Mouse (Mus musculus): Measurements from ENCODE around the gene Itpr1. TPM values are rescaled to one million over a fixed set of nuclear protein-coding genes. Genes with fewer than 3 reads are reported as not detected.
A peak's percentile ranks its signal among the peaks of the same experiment; 100 is the strongest.

Itpr1 gene
- polyA plus RNA-seq, 1 experiment from 2014 or later = 3.5 TPM

DNA sequence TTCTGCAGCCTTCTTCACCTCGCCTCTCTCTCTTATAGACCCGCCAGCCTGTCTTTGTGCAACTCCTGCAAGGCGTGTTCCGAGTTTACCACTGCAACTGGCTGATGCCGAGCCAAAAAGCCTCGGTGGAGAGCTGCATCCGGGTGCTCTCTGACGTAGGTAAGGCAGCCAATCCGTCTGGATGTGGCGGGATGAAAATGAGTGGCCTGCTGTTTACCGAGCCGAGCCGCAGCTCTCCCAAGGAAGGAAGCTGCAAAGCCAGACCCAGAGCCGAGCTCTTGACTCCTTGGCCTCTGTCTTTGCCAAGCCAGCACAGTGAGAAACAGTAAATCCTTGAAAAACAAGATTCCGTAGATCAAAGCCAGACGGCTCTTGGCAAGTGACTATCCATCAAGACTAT is 197.9 kb downstream of the Itpr1 start:
- no peak overlapping the region for H3K4me3 ChIP-seq (ENCODE audit: low read depth, low read length)
- WGBS = 84% methylated on average over 16 of the region's 16 CpGs
- no peaks in the 10 kb centered on the region for H3K36me3 ChIP-seq (ENCODE audit: control insufficient read depth, insufficient read depth, low read length)
- H3K9ac ChIP-seq (replicated peaks; ENCODE audit: low read depth, low read length) = no peak overlapping the region
- no peaks in the 10 kb centered on the region for H3K4me1 ChIP-seq (ENCODE audit: control insufficient read depth, insufficient read depth, low read length)
- H3K4me2 ChIP-seq (ENCODE audit: low read depth, low read length) = no peak overlapping the region
- no peak for ATAC-seq (ENCODE audit: low read depth)
- H3K9me3 ChIP-seq (ENCODE audit: control insufficient read depth, low read length) = no peaks in the 10 kb centered on the region
- H3K27ac ChIP-seq (ENCODE audit: low read depth, low read length) = no peak overlapping the region
- H3K27me3 ChIP-seq (ENCODE audit: control insufficient read depth, insufficient read depth, low read length) = no peaks in the 10 kb centered on the region

DNA sequence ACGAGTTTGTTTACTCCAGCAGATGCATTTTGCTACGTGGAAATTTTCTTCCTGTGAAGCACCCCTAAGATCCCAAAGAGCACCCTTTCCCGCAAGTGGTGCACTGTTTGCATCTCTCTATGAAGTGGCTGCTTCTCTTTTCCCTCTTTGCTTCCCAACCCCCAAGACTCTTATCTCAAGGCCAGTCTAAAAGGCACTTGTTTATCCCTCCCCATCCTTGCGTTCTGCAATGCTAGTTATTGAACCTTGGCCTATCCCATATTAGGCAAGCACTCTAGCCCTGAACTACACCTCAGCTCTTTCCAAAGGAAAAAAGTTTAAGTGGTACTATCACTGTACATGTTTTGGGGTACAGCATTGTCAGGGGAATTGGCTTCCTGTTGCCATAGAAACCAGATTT is 198.3 kb downstream of the Itpr1 start:
- H3K36me3 ChIP-seq (ENCODE audit: control insufficient read depth, insufficient read depth, low read length) = no peaks in the 10 kb centered on the region
- no peaks in the 10 kb centered on the region for H3K27me3 ChIP-seq (ENCODE audit: control insufficient read depth, insufficient read depth, low read length)
- no peak overlapping the region for H3K27ac ChIP-seq (ENCODE audit: low read depth, low read length)
- no peak overlapping the region for H3K9ac ChIP-seq (replicated peaks; ENCODE audit: low read depth, low read length)
- no peaks in the 10 kb centered on the region for H3K9me3 ChIP-seq (ENCODE audit: control insufficient read depth, low read length)
- no peaks in the 10 kb centered on the region for H3K4me1 ChIP-seq (ENCODE audit: control insufficient read depth, insufficient read depth, low read length)
- no peak overlapping the region for H3K4me2 ChIP-seq (ENCODE audit: low read depth, low read length)
- WGBS = 79% methylated on average over 4 of the region's 4 CpGs
- no peak for ATAC-seq (ENCODE audit: low read depth)
- no peak overlapping the region for H3K4me3 ChIP-seq (ENCODE audit: low read depth, low read length)

DNA sequence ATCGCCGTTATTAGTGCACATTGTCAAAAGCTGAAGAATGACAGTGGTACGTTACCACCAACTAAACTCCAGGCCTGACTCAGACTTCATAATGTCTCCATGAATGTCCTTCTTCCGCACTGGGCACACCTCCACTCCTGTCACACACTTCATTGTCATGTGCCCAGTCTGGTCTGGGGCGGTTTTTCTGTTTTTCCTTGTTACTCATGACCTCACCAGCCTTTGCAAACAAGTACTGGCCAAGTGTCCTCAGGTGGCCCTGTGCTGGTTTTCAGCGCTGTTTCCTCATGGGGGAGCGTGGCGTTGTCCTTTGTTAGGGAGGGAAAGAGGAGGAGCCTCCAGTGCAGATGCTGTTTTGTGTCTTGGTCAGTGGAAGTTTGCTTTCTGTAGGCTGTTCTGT is 200.1 kb downstream of the Itpr1 start:
- no peak overlapping the region for H3K4me2 ChIP-seq (ENCODE audit: low read depth, low read length)
- H3K27ac ChIP-seq (ENCODE audit: low read depth, low read length) = no peak overlapping the region

DNA sequence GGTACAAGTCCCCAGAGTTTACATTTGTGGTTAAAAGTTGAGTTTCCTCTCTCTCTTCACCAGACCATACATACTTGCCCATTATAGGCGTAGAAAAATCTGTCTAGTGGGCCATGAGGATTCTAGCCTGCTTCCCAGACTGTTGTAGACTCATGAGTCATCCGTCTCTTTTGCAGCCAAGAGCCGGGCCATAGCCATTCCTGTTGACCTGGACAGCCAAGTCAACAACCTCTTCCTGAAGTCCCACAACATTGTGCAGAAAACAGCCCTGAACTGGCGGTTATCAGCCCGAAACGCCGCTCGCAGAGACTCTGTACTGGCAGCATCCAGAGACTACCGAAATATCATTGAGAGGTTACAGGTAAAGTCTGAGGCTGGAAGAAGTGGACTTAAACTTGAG is 200.7 kb downstream of the Itpr1 start:
- no peak overlapping the region for H3K4me2 ChIP-seq (ENCODE audit: low read depth, low read length)
- no peaks in the 10 kb centered on the region for H3K9me3 ChIP-seq (ENCODE audit: control insufficient read depth, low read length)
- no peak overlapping the region for H3K9ac ChIP-seq (replicated peaks; ENCODE audit: low read depth, low read length)
- H3K27me3 ChIP-seq (ENCODE audit: control insufficient read depth, insufficient read depth, low read length) = no peaks in the 10 kb centered on the region
- no peaks in the 10 kb centered on the region for H3K4me1 ChIP-seq (ENCODE audit: control insufficient read depth, insufficient read depth, low read length)
- no peak overlapping the region for H3K4me3 ChIP-seq (ENCODE audit: low read depth, low read length)
- ATAC-seq (ENCODE audit: low read depth) = no peak
- no peaks in the 10 kb centered on the region for H3K36me3 ChIP-seq (ENCODE audit: control insufficient read depth, insufficient read depth, low read length)
- 98% methylated on average over 9 of the region's 9 CpGs for WGBS
- H3K27ac ChIP-seq (ENCODE audit: low read depth, low read length) = no peak overlapping the region

More for the DNA sequence above, 200.1 kb downstream of the Itpr1 start:
- 94% methylated on average over 8 of the region's 8 CpGs for WGBS
- Histone ChIP-seq H3K4me3 (ENCODE audit: low read depth, low read length) (no peak overlapping the region), H3K4me1 (ENCODE audit: control insufficient read depth, insufficient read depth, low read length) (no peaks in the 10 kb centered on the region), H3K9ac (replicated peaks; ENCODE audit: low read depth, low read length) (no peak overlapping the region), H3K9me3 (ENCODE audit: control insufficient read depth, low read length) (no peaks in the 10 kb centered on the region), H3K36me3 (ENCODE audit: control insufficient read depth, insufficient read depth, low read length) (no peaks in the 10 kb centered on the region), H3K27me3 (ENCODE audit: control insufficient read depth, insufficient read depth, low read length) (no peaks in the 10 kb centered on the region)
- no peak for ATAC-seq (ENCODE audit: low read depth)

DNA sequence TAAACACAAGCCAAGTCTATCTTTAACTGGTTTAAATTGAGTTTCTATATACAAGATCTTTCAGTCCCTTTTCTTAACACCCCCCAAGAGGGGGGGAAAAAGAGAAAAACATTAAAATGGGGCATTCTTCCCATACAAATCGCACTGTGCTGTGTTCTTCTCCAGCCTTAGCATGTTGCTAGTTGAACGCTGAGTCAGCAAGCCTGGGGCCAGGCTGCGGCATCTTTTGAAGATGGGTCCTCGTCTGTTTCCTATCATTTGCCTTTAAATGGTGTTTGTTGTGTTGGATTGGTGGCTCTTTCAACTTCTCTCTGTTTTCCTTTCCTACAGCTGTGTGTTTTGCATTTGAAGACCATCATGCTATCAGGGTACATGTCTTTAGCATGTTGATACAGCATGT is 203.0 kb downstream of the Itpr1 start:
- Histone ChIP-seq H3K9ac (replicated peaks; ENCODE audit: low read depth, low read length) (no peak overlapping the region), H3K4me3 (ENCODE audit: low read depth, low read length) (no peak overlapping the region), H3K4me2 (ENCODE audit: low read depth, low read length) (no peak overlapping the region), H3K9me3 (ENCODE audit: control insufficient read depth, low read length) (no peaks in the 10 kb centered on the region), H3K27me3 (ENCODE audit: control insufficient read depth, insufficient read depth, low read length) (no peaks in the 10 kb centered on the region), H3K36me3 (ENCODE audit: control insufficient read depth, insufficient read depth, low read length) (no peaks in the 10 kb centered on the region), H3K27ac (ENCODE audit: low read depth, low read length) (no peak overlapping the region), H3K4me1 (ENCODE audit: control insufficient read depth, insufficient read depth, low read length) (no peaks in the 10 kb centered on the region)
- ATAC-seq (ENCODE audit: low read depth) = no peak
- 86% methylated on average over 4 of the region's 4 CpGs for WGBS

DNA sequence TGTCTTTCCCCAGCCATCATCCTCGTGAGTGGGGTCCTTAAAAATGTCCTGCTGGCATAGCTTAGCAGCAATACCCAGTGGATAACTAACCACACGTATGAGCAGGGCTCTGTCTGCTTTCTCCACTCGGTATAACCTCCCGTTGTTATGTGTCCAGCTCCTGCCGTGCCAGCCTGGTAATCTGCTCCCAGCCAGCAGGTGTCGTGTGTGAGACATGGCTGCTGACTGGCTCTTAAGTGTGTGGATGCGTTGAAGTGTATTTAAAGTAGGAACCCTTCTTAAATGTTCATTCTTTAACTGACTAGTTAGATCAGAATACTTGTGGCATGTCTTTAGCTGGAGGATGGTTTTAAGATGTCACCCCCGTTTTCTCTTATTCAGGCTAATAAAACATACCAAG is 204.6 kb downstream of the Itpr1 start:
- Histone ChIP-seq H3K27me3 (ENCODE audit: control insufficient read depth, insufficient read depth, low read length) (no peaks in the 10 kb centered on the region), H3K4me2 (ENCODE audit: low read depth, low read length) (no peak overlapping the region), H3K36me3 (ENCODE audit: control insufficient read depth, insufficient read depth, low read length) (no peaks in the 10 kb centered on the region), H3K9ac (replicated peaks; ENCODE audit: low read depth, low read length) (no peak overlapping the region), H3K4me3 (ENCODE audit: low read depth, low read length) (no peak overlapping the region), H3K4me1 (ENCODE audit: control insufficient read depth, insufficient read depth, low read length) (no peaks in the 10 kb centered on the region), H3K27ac (ENCODE audit: low read depth, low read length) (no peak overlapping the region), H3K9me3 (ENCODE audit: control insufficient read depth, low read length) (no peaks in the 10 kb centered on the region)
- 47% methylated on average over 8 of the region's 8 CpGs for WGBS
- ATAC-seq (ENCODE audit: low read depth) = peak; percentile 90

DNA sequence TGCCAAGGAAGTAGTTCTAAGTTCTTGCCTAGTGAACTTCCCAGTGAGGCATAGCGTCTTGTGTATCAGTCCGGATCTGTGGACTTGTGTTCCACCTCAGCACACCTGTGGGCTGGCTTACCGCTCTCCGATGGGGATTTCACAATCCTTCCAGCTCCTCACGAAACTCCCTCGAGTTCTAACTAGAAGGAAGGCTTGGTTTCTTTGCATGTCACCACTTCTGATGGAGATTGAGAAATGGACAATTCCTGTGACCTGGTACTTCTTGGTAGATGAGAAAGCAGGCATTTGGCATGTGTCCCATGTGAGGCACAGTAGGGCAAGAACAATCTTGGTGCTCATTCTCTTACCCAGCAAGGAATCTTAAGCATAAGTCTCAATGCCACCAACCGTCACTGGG is 205.3 kb downstream of the Itpr1 start:
- Histone ChIP-seq H3K4me1 (ENCODE audit: control insufficient read depth, insufficient read depth, low read length) (no peaks in the 10 kb centered on the region), H3K4me2 (ENCODE audit: low read depth, low read length) (no peak overlapping the region), H3K27ac (ENCODE audit: low read depth, low read length) (no peak overlapping the region), H3K9ac (replicated peaks; ENCODE audit: low read depth, low read length) (no peak overlapping the region), H3K27me3 (ENCODE audit: control insufficient read depth, insufficient read depth, low read length) (no peaks in the 10 kb centered on the region), H3K9me3 (ENCODE audit: control insufficient read depth, low read length) (no peaks in the 10 kb centered on the region), H3K36me3 (ENCODE audit: control insufficient read depth, insufficient read depth, low read length) (no peaks in the 10 kb centered on the region), H3K4me3 (ENCODE audit: low read depth, low read length) (no peak overlapping the region)
- no peak for ATAC-seq (ENCODE audit: low read depth)
- 97% methylated on average over 7 of the region's 7 CpGs for WGBS

DNA sequence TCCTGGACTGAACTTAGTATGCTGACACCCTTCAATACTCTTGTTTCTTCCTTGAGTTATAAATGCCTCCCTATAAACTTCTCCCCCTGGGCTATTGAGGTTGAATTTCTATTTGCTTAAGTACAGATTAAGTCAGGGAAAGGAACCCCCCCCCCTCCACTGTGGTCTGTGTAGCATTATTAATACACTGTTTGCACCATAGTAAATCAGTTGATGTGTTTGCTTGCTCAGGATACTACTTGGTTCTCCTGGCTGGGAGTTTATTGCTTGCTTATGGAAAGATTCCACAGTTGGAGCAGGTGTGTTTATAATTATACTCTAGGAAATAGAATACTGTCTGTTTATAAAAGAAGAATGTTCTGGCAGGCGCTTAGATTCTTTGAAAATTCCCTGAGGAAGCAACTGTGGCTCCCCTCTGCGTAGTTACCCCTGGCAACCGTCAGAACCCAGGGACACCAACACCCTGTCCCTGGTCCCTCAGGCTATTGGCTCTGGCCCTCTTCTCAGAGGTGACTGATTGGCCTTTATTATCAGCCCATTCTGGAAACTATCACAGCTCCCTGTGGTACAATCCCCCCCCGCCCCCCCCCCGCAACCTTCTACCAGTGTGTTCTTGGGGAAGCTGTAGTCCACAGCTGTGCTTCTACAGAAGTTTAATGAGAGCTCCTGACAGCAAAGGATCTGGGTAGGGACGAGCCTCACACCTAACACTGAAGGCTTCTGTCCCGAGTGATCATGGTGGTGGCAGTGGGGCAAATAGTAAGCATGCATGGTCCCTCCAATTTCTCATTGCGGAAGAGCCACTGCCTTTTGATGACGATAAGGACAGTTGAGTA is 212.1 kb downstream of the Itpr1 start:
- no peak overlapping the region for H3K4me3 ChIP-seq (ENCODE audit: low read depth, low read length)
- 57% methylated on average over 9 of the region's 9 CpGs for WGBS
- peak; percentile 76 for ATAC-seq (ENCODE audit: low read depth)

DNA sequence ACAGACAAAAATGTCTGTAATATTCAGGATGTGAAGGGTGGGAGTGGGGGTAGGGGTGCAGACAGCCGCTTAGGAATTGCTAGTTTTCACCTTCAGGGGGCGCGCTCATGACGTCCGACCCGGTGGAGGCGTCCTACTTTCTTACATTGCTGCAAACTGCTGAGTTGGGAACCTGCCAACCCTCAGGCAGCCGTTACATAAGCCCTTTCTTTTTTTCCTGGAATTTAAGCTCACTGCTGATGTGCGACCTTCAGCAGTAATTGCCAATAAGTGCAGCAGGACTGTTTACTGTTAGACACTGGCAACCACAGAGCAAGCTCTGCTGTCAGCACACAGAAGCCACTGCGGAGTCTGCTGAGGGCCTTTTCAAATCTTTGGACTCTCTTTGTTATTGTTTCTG is 213.9 kb downstream of the Itpr1 start:
- ATAC-seq (ENCODE audit: low read depth) = peak; percentile 84
- Histone ChIP-seq H3K4me2 (ENCODE audit: low read depth, low read length) (0 out of 2 replicates have a peak overlapping the region, but pooled peaks have one; percentile 12), H3K27me3 (ENCODE audit: control insufficient read depth, insufficient read depth, low read length) (no peaks in the 10 kb centered on the region), H3K4me1 (ENCODE audit: control insufficient read depth, insufficient read depth, low read length) (peaks cover 11% of the 10 kb centered on the region; the same call in 1 of the 2 replicates), H3K9ac (replicated peaks; ENCODE audit: low read depth, low read length) (no peak overlapping the region), H3K4me3 (ENCODE audit: low read depth, low read length) (no peak overlapping the region), H3K27ac (ENCODE audit: low read depth, low read length) (no peak overlapping the region), H3K9me3 (ENCODE audit: control insufficient read depth, low read length) (no peaks in the 10 kb centered on the region), H3K36me3 (ENCODE audit: control insufficient read depth, insufficient read depth, low read length) (no peaks in the 10 kb centered on the region)
- WGBS = 13% methylated on average over 10 of the region's 10 CpGs

More for the DNA sequence above, 212.1 kb downstream of the Itpr1 start:
- Histone ChIP-seq H3K9me3 (ENCODE audit: control insufficient read depth, low read length) (no peaks in the 10 kb centered on the region), H3K9ac (replicated peaks; ENCODE audit: low read depth, low read length) (no peak overlapping the region), H3K27ac (ENCODE audit: low read depth, low read length) (no peak overlapping the region), H3K4me2 (ENCODE audit: low read depth, low read length) (no peak overlapping the region), H3K4me1 (ENCODE audit: control insufficient read depth, insufficient read depth, low read length) (peaks cover 11% of the 10 kb centered on the region; the same call in 1 of the 2 replicates), H3K36me3 (ENCODE audit: control insufficient read depth, insufficient read depth, low read length) (no peaks in the 10 kb centered on the region), H3K27me3 (ENCODE audit: control insufficient read depth, insufficient read depth, low read length) (no peaks in the 10 kb centered on the region)
